Comparison of ENCODE assay signal across 23 mouse cellular contexts in the genomic region with DNA sequence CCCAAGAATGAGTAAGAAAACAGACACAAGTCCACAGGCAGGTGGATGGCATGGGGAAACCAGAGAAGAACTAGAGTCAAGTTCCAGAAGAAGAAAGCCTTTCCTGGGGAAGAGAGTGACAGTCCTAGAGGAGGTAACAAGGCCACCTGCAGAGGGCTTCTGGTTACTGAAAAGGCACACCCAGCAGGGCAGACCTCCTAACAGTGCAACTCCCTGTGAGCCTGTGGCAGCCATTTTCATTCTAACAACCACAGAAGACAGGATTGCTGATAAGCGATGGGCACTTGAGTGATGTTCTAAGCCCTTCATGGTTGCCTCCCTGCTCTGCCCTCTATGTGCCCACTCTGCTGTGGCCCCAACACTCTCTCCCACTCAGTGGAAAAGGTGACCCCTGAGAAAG. TPM values are rescaled to one million over a fixed set of nuclear protein-coding genes. Genes with fewer than 3 reads are reported as not detected.
"Had no signal": no experiment of that assay in that cellular context is flagged by ENCODE, and none has a peak within 500 bp of the region (broad histone marks: within the 10 kb centered on the region; RNA-seq: fewer than 3 reads in every experiment).

No protein-coding gene starts in this region.

- H3K4me3 ChIP-seq: liver, embryonic 13.5 days had no signal

- H3K9ac ChIP-seq: liver, embryonic 13.5 days had no signal

- H3K4me2 ChIP-seq: liver, embryonic 13.5 days; midbrain, embryonic 11.5 days had no signal

- H3K27ac ChIP-seq: kidney, postnatal 0 days; liver, embryonic 13.5 days had no signal

- H3K4me1 ChIP-seq: liver, embryonic 13.5 days had no signal

- H3K36me3 ChIP-seq: liver, embryonic 13.5 days had no signal

- H3K9me3 ChIP-seq: liver, embryonic 13.5 days had no signal

- DNase-seq: kidney, postnatal 36 days; left cerebral cortex, postnatal 4 days; liver, embryonic 13.5 days; lung, adult 2 months; lung, postnatal 14 days; lung, postnatal 4 days; midbrain, embryonic 14.5 days; thymus, adult 18-20 months; thymus, postnatal 36 days had no signal

- H3K27me3 ChIP-seq: liver, embryonic 13.5 days had no signal

RNA-seq across cellular contexts. Expression of gene Erv3, which starts 54.2 kb away (rescaled TPM):
- total RNA-seq: left cerebral cortex, postnatal 4 days; liver, adult 2 months; megakaryocyte progenitor cell, adult 5-6 weeks; megakaryocyte-erythroid progenitor cell, adult 5-6 weeks; midbrain, postnatal 0 days had no signal
- polyA plus RNA-seq: kidney, embryonic 14.5 days; kidney, postnatal 0 days; liver, adult 2 months; liver, embryonic 13.5 days; liver, embryonic 16.5 days; lung, adult 2 months; lung, embryonic 16.5 days; midbrain, embryonic 11.5 days; midbrain, embryonic 14.5 days; midbrain, postnatal 0 days; neural tube, embryonic 11.5 days; neural tube, embryonic 14.5 days; small intestine, adult 2 months; spleen, adult 2 months; stomach, embryonic 16.5 days had no signal
